Mouse (Mus musculus) embryonic facial prominence, embryonic 10.5 days (tissue): ENCODE measurements around the gene Foxc1. TPM values are rescaled to one million over a fixed set of nuclear protein-coding genes. Genes with fewer than 3 reads are reported as not detected.

ENCODE experiments used
- DNase-seq: peaks from one replicate; pipeline ENCODE4 v3.0.0-alpha.2; 2017; ENCODE audit warnings: low spot score
- H3K27ac ChIP-seq: fragments of 300-500 bp; sonication (generic); replicated peaks from 2 replicates; pipeline ENCODE4 v1.5.1; 2016; ENCODE audit warnings: mild to moderate bottlenecking
- H3K27me3 ChIP-seq: fragments of 300-500 bp; sonication (generic); replicated peaks from 2 replicates; pipeline ENCODE4 v1.6.1; 2016; ENCODE audit warnings: low read depth, mild to moderate bottlenecking; ENCODE audit not compliant: poor library complexity, severe bottlenecking
- H3K36me3 ChIP-seq: fragments of 300-500 bp; sonication (generic); replicated peaks from 2 replicates; pipeline ENCODE4 v1.6.1; 2016; ENCODE audit warnings: mild to moderate bottlenecking, moderate library complexity
- H3K4me1 ChIP-seq: fragments of 300-500 bp; sonication (generic); 2 replicates; pipeline ENCODE4 v1.6.1; 2016
- H3K4me3 ChIP-seq: fragments of 300-500 bp; sonication (generic); 2 replicates; pipeline ENCODE4 v1.5.1; 2016; ENCODE audit warnings: mild to moderate bottlenecking, moderate library complexity
- H3K9me3 ChIP-seq: fragments of 300-500 bp; sonication (generic); 2 replicates; pipeline ENCODE4 v1.6.1; 2016; ENCODE audit warnings: mild to moderate bottlenecking
- WGBS: fragments of 180-500 bp; shearing (Covaris S2); methylation state at CpG from one replicate; pipeline ENCODE4 v1.1.7; 2016; 5-methylcytosine and 5-hydroxymethylcytosine counted together
- polyA plus RNA-seq: library from polyadenylated mRNA; unstranded; fragments of >200 nt; fragmentation: Nextera tagmentation; extraction: Ambion mirVana; gene quantifications from 2 replicates; pipeline ENCODE4 v1.2.1, GENCODE M21; 2016

The Foxc1 gene
- polyA plus RNA-seq, 1 experiment from 2014 or later, result 4.1 TPM

DNA sequence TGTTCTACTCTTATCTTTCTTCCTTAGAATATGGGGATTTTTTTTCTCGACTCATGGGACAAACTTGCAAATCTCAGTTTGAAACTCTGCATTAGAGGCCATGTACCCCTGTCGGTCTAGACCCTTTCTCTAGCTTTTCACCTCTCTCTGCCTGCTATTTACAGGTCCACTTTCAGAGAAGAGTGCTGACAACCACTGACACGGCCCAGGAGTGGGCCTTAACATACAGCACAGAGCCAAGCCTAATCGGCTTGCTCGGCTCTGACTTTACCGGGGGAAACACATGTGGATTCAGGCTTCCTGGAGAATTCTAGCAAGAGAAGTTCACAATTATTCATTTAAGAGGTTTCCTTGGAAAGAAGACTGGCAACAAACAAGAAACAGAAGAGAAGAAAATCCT, 14.6 kb downstream of the Foxc1 start:
- peaks cover 92% of the 10 kb centered on the region for H3K4me1 ChIP-seq
- peak overlapping the region; percentile 45 for H3K4me3 ChIP-seq
- DNase-seq, result no peak
- WGBS, result 13% methylated on average over 6 of the region's 6 CpGs
- H3K9me3 ChIP-seq, result no peaks in the 10 kb centered on the region
- H3K27me3 ChIP-seq, result peaks cover 71% of the 10 kb centered on the region
- peak overlapping the region; percentile 72 for H3K27ac ChIP-seq
- H3K36me3 ChIP-seq, result no peaks in the 10 kb centered on the region

DNA sequence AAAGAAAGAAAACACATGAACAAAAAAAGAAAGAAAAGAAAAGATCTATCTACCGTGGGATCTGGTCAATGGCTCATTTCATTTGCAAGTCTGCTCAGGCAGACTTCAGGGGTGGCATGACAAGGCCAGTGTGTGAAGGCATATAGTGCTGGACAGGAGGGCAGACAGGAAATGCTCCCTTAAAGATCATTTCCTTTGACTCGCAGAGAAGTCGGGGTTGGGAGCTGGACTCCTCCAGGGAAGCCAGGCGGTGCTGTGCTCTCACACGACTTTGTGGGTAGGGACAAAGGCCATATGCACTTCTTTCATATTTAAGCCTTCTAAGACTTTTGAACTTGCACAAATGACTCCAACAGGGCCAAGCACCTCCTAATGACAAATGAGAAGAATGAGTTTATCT, 16.9 kb downstream of the Foxc1 start:
- DNase-seq, result no peak
- H3K27ac ChIP-seq, result no peak overlapping the region
- no peak overlapping the region for H3K4me3 ChIP-seq
- no peaks in the 10 kb centered on the region for H3K9me3 ChIP-seq
- 9% methylated on average over 5 of the region's 5 CpGs for WGBS
- H3K36me3 ChIP-seq, result no peaks in the 10 kb centered on the region
- peaks cover 60% of the 10 kb centered on the region for H3K27me3 ChIP-seq
- H3K4me1 ChIP-seq, result peaks cover 70% of the 10 kb centered on the region

DNA sequence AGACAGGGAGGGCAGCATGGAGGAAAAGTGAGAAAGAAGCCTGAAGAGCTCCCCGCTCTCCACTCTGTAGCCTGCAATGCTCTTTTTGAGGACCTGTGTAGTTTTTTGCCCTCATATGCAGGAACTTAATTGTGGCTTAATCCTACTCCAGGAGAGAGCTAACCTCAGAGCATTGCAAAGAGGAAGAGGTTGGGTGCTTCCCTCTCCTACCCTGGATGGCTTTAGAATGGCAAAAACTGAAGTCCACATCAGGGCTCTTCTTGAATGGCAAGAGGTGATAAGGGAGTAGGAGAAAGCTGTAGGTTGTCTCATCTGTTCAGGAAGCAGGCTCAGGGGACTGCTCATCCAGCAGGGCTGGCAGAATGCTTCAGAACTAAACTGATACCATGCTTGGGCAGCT, 18.7 kb downstream of the Foxc1 start:
- peaks cover 50% of the 10 kb centered on the region for H3K27me3 ChIP-seq
- no peaks in the 10 kb centered on the region for H3K36me3 ChIP-seq
- no peaks in the 10 kb centered on the region for H3K9me3 ChIP-seq
- 88% methylated on average over 1 of the region's 1 CpGs for WGBS
- no peak overlapping the region for H3K4me3 ChIP-seq
- no peak overlapping the region for H3K27ac ChIP-seq
- DNase-seq, result no peak
- peaks cover 51% of the 10 kb centered on the region for H3K4me1 ChIP-seq

DNA sequence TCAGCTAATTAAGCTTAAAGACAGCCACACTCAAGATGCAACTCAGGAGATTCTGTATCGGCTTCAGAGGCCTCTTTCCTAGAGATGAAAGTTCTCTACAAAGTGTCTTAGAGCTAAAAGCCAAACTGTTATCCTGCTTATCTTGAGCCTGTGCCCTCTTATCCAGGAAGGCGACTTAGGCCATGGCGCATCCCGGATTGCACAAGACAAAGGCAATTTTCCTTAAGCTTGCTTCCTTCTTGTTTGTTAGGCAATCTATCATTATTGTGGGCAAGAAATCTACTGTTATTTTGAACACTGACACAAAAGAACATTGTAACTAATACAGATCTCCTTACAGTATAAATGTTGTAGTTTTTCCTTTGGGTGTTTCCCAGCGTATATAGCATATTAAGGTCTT, 20.7 kb downstream of the Foxc1 start:
- peaks cover 32% of the 10 kb centered on the region for H3K27me3 ChIP-seq
- no peaks in the 10 kb centered on the region for H3K36me3 ChIP-seq
- DNase-seq, result no peak
- H3K27ac ChIP-seq, result no peak overlapping the region
- 83% methylated on average over 5 of the region's 5 CpGs for WGBS
- peaks cover 32% of the 10 kb centered on the region for H3K4me1 ChIP-seq
- H3K9me3 ChIP-seq, result no peaks in the 10 kb centered on the region
- no peak overlapping the region for H3K4me3 ChIP-seq

DNA sequence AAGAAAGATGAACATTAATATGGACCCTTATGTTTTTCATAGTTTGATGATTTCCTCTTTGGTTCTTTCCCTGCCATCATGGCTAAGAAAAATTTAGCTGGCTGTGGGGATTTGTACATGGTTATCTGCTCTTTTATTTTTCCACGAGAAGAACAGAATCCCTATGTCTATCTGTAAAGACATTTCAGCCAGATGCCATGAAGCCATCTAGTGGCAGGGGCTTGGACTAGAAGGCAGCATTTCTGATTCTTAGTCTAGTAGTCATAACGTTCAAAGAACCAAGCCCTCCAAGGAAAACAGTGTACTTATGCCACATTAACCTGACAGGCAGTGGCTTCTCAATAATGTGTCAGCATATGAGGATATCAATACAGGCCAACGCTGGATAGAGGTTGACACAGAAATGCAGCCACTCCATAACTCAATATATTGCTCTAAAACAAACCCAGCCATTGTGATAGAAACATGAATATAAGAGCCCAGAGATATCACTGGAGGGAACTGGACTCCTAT, 21.4 kb downstream of the Foxc1 start:
- Histone ChIP-seq H3K4me3 (no peak overlapping the region), H3K9me3 (no peaks in the 10 kb centered on the region), H3K4me1 (peaks cover 25% of the 10 kb centered on the region), H3K27me3 (peaks cover 26% of the 10 kb centered on the region), H3K36me3 (no peaks in the 10 kb centered on the region), H3K27ac (no peak overlapping the region)
- 64% methylated on average over 3 of the region's 3 CpGs for WGBS
- no peak for DNase-seq

DNA sequence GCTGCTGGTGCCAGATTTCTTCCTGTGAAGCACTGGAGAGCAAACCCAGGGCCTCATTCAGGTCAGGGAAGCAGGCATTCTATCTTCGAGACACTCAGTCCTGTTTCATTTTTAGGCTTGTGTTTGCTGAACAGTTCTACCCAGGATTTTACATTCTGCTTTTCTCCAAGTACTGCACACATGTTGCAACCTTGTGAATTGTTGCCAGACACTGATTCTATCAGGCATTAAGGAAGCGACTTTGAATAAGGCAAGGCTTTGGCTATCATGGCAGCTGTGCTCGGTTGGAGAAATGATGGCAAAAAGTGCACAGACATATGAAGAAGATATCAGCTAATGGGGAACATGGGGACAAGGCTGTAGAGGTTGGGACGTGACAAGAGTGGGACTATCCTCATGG, 22.0 kb downstream of the Foxc1 start:
- H3K4me1 ChIP-seq, result peaks cover 19% of the 10 kb centered on the region
- DNase-seq, result no peak
- WGBS, result 86% methylated on average over 4 of the region's 4 CpGs
- H3K27ac ChIP-seq, result no peak overlapping the region
- H3K4me3 ChIP-seq, result no peak overlapping the region
- no peaks in the 10 kb centered on the region for H3K9me3 ChIP-seq
- H3K27me3 ChIP-seq, result peaks cover 25% of the 10 kb centered on the region
- no peaks in the 10 kb centered on the region for H3K36me3 ChIP-seq

DNA sequence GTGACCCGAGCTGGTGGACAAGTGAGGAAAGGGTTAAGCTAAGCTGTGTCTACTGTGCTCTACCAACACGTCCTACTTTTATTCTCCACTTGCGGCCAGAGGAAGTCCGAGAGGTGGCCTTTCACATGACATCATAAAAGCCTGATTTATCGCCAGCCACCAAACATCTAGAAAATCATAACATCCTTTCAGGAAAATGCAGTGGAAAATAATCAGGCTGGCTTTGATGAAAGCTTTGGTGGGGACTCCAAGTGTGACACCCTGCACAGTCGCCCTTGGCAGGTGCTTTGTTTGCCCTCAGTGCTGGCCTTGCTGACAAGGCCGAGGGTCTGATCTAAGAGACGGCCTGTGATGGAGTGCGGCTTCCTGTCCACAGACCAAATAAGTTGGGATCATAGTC, 23.9 kb downstream of the Foxc1 start:
- Histone ChIP-seq H3K27ac (no peak overlapping the region), H3K36me3 (no peaks in the 10 kb centered on the region), H3K4me1 (peaks cover 2% of the 10 kb centered on the region; the same call in 1 of the 2 replicates), H3K9me3 (no peaks in the 10 kb centered on the region), H3K4me3 (no peak overlapping the region), H3K27me3 (peaks cover 21% of the 10 kb centered on the region)
- no peak for DNase-seq
- WGBS, result 75% methylated on average over 9 of the region's 9 CpGs

DNA sequence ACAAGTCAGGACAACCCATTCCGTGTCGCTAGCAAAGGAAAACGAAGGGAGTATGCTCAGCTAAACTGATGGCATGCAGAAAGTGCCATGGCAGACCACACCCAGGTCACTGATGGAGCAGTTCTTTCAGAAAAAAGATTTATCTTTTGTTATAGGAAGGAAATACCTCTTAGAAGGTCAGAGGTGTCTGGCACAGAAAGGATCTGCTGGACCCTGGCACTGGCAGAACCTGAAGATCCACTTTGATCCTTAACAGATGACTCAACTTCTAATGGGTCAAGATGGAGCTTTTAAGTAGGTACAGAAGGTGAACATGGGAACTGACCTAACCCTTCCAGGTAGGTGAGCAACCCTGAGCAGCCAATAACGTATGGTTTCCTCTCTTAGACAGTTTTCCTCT, 29.4 kb downstream of the Foxc1 start:
- WGBS, result 81% methylated on average over 4 of the region's 4 CpGs
- Histone ChIP-seq H3K36me3 (no peaks in the 10 kb centered on the region), H3K4me3 (no peak overlapping the region), H3K27ac (no peak overlapping the region), H3K27me3 (peaks cover 11% of the 10 kb centered on the region), H3K9me3 (no peaks in the 10 kb centered on the region), H3K4me1 (peaks cover 9% of the 10 kb centered on the region)
- no peak for DNase-seq

DNA sequence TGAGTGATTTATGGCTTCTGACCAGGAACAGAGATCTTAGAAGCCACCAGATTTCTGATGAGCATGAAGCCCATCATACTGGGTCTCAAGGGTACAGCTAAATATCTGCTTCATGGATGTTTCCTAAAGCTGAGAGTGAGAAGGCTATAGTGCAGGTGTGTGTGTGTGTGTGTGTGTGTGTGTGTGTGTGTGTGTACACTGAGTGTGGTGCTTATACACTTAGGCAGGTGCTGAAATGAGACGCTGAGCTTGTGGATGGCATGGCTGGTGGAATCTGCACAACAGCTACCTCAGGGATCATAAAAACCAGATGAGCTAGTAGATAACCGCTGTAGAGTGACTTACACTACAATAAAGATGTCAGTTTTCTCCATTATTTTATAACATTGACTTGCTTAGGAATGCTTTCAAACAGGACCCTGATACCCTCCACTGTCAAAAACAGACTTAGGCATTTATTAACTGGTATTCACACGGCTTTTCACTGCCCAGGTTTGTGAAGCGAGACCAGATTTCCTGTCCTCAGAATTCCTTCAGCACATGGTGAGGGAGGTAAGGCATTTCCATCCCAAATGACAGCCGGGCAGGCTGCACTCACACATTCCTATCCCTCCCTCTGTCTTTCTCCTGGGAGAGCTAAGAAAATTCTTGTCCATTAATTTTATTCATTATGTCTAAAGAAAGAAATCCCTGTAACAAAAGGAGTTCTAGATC, 43.0 kb downstream of the Foxc1 start:
- H3K9me3 ChIP-seq, result no peaks in the 10 kb centered on the region
- no peaks in the 10 kb centered on the region for H3K36me3 ChIP-seq
- H3K4me1 ChIP-seq, result peaks cover 17% of the 10 kb centered on the region
- 47% methylated on average over 5 of the region's 5 CpGs for WGBS
- H3K27me3 ChIP-seq, result peaks cover 37% of the 10 kb centered on the region
- DNase-seq, result no peak
- no peak overlapping the region for H3K4me3 ChIP-seq
- no peak overlapping the region for H3K27ac ChIP-seq

DNA sequence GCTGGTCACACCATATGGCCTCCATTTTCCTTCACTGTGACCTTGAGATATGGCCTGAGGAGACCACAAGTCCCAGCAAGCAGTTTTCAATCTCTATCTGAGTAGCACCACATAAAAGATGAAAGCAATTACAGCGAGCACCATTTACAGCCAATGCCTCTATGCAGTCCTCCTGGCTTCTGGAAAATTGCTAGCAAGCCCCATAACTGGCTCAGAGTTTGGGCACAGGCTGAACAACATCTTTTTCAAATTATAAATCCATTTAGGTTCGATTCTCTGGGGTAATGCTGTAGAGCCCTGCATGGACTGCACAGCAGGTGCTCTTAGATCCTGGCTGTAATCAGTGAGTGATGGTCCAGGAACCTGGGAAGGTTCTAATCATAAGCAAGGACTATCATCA, 47.1 kb downstream of the Foxc1 start:
- Histone ChIP-seq H3K9me3 (no peaks in the 10 kb centered on the region), H3K27ac (no peak overlapping the region), H3K4me1 (peaks cover 26% of the 10 kb centered on the region), H3K27me3 (peaks cover 69% of the 10 kb centered on the region), H3K4me3 (no peak overlapping the region), H3K36me3 (no peaks in the 10 kb centered on the region)
- peak; percentile 38 for DNase-seq
- 43% methylated on average over 2 of the region's 2 CpGs for WGBS

DNA sequence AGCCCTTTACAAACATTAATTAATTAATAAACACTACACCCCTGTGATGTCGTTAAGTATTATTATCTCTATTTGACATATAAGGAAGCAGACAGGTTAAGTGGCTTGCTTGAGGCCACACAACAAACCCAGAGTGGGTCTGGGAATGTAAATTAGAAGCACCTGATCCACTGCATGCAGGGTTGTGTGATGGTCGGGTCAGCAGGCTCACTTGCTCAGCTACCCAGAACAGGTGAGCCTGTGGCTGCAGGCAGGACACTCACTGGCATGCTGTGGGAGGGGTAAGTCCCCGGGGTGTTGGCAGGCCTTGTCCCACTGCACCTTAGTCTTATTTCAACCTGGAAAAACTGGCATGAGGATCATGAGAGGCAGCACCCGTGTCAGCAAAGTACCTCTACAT, 47.6 kb downstream of the Foxc1 start:
- peaks cover 25% of the 10 kb centered on the region for H3K4me1 ChIP-seq
- DNase-seq, result peak; percentile 25
- H3K27me3 ChIP-seq, result peaks cover 68% of the 10 kb centered on the region
- H3K4me3 ChIP-seq, result no peak overlapping the region
- no peak overlapping the region for H3K27ac ChIP-seq
- 59% methylated on average over 4 of the region's 4 CpGs for WGBS
- no peaks in the 10 kb centered on the region for H3K36me3 ChIP-seq
- no peaks in the 10 kb centered on the region for H3K9me3 ChIP-seq

DNA sequence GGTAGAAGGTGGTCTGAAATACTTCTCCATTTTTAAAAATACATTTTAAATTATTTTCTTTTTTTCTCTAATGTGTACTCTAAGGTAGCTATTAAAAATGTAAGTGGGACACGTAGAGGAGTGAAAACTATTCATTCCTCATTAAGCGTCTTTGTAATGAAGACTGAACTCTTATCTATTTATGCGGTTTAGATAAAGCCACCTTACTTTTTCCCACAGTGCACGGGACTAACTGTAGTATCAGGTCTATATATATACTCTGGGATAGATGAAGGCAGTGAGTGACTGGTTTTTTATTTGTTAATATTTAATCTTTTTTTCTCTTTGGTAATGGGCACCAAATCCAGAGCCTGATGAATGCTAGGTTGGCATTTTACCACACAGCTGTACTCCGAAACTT, 53.8 kb downstream of the Foxc1 start:
- Histone ChIP-seq H3K9me3 (no peaks in the 10 kb centered on the region), H3K36me3 (no peaks in the 10 kb centered on the region), H3K4me3 (no peak overlapping the region), H3K27ac (no peak overlapping the region), H3K4me1 (peaks cover 19% of the 10 kb centered on the region), H3K27me3 (peaks cover 62% of the 10 kb centered on the region)
- no peak for DNase-seq
- WGBS, result 91% methylated on average over 5 of the region's 5 CpGs
